Mouse (Mus musculus): Measurements from ENCODE around the gene Mdh2. TPM values are rescaled to one million over a fixed set of nuclear protein-coding genes. Genes with fewer than 3 reads are reported as not detected.

Gene Mdh2
- total RNA-seq, 2 experiments from 2014 or later = 1,176 to 1,179 TPM

DNA sequence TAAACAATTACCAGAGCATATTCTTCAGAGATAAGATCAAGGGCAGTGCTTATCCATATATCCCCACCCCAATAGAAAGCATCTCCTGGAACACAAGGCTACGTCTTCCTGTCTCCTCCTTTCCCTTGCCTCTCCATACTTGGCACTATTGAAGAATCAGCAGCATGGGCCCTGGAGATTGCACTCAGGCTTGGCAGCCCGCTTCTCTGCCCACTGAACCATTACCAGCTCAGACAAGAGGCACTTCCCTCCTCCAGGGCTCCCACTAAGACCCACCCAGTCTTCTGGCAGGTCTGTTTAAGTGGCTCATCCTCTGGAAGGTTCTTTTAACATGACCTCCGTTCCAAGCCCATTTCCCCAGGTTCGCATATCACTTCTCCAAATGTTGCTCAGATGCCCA lies 1.7 kb upstream of the Mdh2 start:
- DNase-seq = no peak

- no peak for DNase-seq
Measured at GRCm38 (mm10) chr5:135777796-135778470, 347 bp upstream of the Mdh2 start, which contains the start of gene Styxl1. Styxl1 (minus strand) TSS chr5:135778385.

DNA sequence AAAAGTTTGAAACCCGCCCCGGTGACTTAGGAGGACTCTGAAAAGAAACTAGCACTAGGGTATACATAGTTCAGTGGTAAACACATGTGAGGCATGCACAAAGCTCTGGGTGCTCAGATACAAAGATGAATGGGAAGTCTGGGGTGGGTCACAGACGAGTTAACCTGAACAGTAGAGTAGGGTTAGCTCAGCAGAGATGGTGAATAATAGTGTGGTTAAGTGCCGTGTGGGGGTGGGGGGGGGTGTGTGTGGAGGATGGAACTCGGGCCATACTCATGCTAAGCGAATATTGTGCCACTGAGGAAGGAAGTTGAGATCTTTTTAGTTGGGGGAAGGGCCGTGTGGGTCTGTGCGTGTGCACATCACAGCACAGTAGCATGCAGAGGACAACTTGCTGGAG lies 2.1 kb downstream of the Mdh2 start:
- no peak for DNase-seq

DNA sequence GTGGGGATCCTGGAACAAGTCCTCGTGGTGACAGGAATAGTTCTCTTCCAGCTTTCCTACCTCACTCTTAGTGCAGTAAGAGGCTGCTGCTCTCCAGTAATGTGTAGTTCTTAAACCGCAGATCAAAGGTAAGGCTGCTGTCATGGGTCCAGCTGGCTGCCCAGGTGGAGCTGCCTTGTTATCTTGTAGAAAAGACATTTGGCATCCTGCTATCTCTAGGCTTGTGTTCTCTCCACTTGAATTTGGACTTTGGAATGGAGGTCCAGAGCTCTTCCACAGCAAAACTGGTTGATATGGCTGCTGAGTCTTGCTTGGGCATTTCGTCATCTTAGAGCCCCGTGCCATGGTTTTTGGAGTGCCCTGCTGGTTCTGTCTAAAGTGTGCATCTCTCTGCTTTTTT lies 4.6 kb downstream of the Mdh2 start:
- no peak for DNase-seq

DNA sequence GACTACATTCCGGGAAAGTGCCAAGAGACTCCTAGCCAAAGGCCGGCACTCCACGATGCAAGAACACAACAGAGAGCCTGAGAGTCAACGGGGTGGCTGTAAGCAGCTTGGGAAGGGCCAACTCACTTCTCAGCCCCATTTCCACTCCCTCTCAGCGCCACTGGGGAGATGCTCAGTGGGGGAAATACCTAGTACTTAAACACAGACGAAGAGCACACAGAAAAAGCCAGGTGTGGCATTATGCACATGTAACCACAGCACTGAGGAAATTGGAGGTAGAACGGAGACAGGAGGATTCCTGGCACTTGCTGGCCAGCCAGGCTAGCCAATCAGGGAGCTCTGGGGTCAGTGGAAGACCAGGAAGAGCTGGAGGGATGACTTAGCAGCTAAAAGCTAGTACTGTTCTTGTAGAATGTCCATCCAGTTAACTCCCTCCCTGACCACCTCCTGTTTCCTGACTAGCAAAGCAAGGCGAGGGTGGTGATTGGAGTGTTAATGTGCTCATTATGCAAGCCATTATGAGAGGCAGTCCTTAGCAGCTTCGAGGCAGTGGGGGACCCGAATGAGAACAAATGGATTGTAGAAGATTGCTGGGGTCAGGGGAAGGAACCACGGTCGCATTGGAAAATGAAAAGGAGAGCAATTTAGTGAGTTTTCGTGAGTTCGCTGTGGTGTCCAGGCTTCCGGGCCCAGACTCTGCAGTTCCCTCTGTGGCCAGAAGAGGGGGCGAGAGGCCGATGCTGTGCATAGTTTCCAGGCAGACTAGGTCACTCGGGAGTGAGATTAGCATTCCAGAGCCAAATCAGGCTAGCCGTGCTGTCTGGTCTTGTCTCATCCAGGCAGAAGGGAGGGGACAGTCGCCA lies 15.9 kb downstream of the Mdh2 start:
- peak; percentile 69 for DNase-seq

GRCm38 (mm10) chr5:135794859-135795181 lies 16.5 kb downstream of the Mdh2 start:
- no peak for DNase-seq

DNA sequence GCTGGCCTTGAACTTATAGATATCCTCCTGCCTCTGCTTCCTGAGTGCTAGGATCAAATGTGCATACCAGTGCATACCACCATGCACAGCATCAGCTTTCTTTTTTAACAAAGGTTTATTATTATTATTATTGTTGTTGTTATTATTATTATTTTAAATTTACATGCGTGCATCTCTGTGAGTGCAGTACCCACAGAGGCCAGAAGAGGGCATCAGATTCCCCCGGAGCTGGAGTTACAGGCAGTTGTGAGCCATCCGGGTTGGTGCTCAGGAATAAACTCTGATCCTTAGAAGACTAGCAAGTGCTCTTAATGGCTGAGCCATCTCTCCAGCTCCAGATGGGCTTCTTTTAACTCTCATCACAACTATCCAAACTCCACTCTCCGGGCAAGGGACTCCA lies 21.5 kb downstream of the Mdh2 start:
- no peak for DNase-seq

DNA sequence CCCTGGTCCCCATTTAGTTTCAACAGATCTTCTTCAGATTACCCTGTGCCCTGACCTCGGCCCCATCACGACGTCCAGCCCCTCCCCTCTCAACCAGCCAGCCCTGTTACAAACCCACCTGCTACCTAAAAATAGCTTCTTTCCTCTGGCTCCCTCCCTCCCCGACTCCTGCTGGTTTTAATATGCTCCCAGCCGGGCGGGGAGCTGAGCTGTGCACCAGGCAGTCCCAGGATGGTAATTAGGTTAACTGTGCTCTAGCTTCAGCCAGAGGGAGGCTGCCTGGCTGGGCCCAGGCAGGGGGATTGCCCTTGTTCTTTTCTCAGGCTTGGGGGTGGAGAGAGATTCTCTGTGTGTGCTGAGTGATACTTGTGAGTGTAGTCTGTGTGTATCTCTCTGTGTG lies 22.6 kb downstream of the Mdh2 start:
- no peak for DNase-seq

- DNase-seq = no peak
Measured at GRCm38 (mm10) chr5:135802641-135803040, 24.4 kb downstream of the Mdh2 start.

DNA sequence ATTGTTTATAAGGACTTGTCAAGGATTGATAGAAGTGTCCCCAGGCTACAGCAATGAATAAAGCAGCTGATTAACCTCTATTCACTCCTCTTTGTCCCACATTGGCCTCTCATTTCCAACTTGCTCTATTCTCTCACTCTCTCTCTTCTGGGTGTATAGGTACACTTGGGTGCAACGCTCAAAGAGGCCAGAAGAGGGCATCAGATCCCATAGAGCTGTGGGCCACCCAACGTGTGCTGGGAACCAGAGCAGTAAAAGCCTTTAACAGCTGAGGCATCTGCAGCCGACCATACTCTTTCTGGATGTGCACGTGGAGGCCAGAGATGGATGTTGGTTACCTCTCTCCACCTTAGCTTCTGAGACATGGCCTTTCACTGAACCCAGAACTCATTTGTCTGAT lies 24.9 kb downstream of the Mdh2 start:
- no peak for DNase-seq

DNA sequence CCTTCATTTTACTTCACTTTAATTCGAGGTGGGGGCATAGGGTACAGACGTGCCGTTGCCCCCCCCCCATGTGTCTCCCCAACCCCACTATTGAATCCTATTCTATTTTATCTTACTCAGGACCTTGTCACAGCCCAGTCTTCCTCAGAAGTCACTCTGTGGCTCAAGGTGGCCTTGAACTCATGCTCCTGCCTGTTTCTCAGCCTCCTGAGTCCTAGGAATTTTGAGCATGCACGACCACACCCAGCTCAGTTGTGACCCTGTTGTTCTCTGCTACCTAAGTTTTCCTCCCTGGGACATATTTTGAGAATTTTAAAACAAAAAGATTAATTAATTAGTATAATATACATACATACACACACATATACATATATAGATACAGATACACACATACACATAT lies 25.4 kb downstream of the Mdh2 start:
- no peak for DNase-seq

DNA sequence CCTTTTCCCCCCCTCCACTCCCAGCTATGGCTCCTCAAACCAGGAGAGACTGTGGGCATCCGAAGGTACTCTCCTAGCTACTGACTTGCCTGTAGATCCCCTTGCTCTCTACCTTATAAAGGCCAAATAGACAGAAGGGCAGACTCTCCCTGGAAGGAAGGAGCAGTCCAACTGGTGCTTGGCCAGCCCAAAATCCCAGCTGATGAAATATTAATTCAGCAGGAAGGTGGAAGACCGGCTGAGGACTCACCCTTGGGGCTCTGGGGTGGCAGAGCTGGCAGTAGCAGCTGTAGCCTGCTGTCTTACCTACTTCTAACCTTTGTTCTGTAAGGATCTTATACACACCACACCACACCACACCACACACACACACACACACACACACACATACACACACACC lies 26.5 kb downstream of the Mdh2 start:
- no peak for DNase-seq

- peak; percentile 82 for DNase-seq
Measured at GRCm38 (mm10) chr5:135806555-135807262, 28.4 kb downstream of the Mdh2 start, which contains the start of gene Srrm3. Srrm3 (plus strand) TSS chr5:135806890.

GRCm38 (mm10) chr5:135807263-135807637 lies 29.0 kb downstream of the Mdh2 start:
- DNase-seq = no peak

DNA sequence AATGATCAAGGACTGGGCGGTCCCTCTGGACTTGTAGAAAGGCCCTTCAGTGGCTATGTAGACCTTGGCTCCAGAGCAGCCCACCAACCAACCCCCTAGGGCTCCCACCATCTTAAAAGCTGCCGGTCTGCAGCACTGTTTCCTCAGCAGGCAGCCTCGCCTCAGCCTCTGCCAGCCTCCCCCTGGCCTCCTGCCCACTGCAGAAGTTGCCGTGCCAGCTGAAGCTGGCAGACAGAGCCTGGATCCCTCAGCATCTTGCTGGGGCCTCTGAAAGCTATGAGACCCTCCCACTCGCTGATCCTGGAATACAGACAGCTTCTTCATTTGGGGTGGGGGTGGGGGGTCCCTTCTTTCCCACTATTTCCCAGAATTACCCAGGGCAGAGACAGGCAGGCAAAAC lies 34.7 kb downstream of the Mdh2 start:
- no peak for DNase-seq

DNA sequence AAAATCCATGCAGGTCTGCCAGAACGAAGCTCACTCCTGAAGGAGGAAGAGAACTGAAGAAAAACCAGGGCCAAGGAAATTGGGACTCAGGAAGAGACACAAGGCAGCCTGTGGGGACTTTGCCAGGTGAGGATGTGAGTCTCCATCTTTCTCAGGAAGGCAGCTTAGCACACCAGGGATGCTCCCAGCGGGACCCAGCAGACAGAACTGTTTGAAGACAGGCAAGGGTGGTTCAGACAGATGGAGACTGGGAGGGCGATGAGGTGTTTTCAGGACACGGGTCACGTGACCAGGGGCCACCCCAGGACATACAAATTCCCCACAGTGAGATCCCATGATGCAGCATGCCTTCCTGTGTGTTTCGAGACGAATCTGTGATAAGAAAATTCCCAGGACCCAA lies 40.2 kb downstream of the Mdh2 start:
- no peak for DNase-seq

DNA sequence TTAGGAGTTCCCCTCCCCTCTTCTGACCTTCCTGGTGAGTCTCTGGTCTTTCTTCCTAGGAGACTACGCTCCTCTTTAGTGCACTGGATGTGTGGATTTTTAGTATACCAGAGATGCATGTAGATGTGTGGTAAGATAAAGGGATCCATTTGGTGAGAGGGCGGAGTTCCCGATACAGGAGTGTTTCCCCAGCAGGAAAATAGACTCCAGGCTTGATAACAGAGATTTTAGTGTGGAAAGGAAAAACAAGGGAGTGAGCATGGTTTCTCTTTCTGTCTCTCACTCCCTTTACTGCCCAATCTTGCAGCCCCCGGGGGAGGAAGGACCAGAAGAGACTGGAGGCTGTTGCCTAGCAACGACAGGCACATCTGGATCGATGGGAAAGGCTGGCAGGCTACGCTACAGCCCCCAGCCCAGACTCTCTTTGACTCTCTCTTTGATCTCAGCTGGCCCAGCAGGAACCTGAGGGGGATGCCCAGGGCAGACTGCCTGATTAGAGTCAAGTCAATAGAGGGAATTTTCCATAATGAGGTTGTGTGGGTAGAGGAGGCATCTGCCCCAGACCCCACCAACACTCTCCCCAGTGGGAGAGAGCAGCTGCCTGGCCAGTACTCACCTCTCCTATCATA lies 44.1 kb downstream of the Mdh2 start:
- DNase-seq = no peak

- no peak for DNase-seq
Measured at GRCm38 (mm10) chr5:135824517-135824916, 46.2 kb downstream of the Mdh2 start.

DNA sequence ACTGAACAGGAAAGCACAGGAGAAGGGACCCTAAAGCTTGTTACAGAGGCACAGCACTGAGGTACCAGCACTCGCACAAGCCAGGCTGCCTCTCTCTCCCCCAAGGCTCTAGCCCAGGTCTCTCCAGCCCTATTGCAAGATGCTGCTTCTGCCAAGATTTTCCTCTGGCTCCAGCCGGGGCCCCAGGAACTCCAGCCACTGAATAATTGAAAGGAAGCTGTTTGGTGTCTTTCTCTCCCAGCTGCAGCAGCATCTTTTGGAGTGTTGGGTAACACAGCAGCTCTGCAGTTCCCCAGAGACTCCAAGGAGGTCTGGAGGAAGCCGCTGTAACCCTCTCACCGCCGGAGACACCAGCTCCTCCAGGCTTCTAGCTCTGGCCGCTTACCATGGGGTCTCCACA lies 47.9 kb downstream of the Mdh2 start:
- peak; percentile 14 for DNase-seq

- no peak for DNase-seq
Measured at GRCm38 (mm10) chr5:135829381-135829780, 51.1 kb downstream of the Mdh2 start.

DNA sequence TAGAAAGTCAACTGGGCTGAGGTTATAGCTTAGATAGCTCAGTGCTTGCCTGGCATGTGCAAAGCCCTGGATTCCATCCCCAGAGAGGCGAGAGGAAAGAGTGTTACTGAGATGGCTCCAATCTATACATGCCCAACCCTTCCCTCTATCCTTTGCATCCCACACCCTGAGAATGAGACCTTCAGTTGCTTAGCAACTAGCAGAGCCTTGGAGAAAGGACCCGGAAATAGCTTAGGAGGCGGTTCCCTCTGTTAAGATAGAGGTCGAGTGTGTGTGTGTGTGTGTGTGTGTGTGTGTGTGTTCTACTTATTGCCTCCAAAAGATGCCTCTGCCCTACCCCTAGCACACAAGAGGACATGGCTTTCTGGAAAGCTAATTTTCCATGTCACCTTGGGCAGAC lies 54.4 kb downstream of the Mdh2 start:
- DNase-seq = no peak

GRCm38 (mm10) chr5:135834769-135835491 lies 56.6 kb downstream of the Mdh2 start:
- peak; percentile 34 for DNase-seq
